Mouse (Mus musculus) embryo, embryonic 11 days (tissue): ENCODE results near the gene Ptma.
"Not testable (repeated sequence)": the region's sequence is repeated elsewhere in the genome, so short reads cannot be mapped to it uniquely, and the experiment has no call there.

Experiments used
- DNase-seq: peaks from one replicate; pipeline ENCODE4 v3.0.0-alpha.2; 2015

Ptma gene

DNA sequence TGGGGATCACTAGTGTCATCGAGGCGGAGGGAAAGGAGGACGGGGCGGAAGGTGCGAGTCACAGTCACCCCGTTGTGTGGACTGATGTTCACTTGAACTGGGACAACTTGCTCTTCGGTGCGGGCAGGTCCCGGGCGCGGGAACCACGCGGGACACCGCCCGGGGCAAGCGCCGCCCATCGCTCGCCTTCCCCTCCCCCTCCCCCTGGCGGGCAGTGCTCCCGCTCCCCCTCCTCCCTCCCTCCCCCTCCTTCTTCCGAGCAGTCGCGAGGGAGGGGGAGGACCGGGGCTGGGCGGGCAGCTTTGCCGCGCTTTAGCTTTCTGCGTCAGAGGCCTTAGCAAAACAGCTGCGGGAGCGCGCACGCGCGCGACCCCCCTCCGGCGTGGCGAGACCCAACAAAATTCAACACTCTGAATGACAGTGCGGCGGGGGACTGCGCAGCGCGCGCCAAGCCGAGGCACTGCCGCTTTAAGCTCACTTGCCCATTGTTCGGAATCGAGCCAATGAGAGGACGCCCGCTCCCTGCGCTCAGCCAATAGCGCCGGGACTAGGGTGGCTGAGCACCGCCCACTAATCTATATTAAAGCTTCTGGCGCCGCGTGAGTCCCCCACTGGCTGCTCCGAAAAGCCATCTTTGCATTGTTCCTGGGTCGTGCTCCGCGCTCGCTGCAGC lies at the start of gene Ptma:
TSS of gene Ptma (plus strand) at position 611 of the 673 bp plus-strand sequence.
- DNase-seq: peak; percentile 100

DNA sequence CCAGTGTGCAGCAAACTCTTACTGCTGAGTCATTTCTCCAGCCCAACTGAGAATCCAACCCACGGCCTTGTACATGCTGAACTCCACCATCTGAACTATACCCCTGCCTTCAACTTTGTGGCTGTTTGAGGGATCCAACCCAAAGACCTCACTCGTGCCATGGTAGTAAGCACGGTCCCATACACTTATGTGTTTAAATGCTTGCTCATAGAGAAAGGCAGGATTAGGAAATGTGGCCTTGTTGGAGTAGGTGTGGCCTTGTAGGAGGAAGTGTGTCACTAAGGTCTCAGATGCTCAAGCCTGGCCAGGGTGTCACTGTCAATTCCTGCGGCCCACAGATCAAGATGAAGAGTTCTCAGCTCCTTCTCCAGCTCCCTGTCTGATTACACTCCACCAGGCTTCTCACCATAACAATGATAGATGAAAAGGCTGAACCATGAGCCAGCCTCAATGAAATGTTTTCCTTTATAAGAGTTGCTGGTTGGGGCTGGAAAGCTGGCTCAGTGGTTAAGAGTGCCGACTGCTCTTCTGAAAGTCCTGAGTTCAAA lies 48.7 kb upstream of the Ptma start:
- DNase-seq: no peak

DNA sequence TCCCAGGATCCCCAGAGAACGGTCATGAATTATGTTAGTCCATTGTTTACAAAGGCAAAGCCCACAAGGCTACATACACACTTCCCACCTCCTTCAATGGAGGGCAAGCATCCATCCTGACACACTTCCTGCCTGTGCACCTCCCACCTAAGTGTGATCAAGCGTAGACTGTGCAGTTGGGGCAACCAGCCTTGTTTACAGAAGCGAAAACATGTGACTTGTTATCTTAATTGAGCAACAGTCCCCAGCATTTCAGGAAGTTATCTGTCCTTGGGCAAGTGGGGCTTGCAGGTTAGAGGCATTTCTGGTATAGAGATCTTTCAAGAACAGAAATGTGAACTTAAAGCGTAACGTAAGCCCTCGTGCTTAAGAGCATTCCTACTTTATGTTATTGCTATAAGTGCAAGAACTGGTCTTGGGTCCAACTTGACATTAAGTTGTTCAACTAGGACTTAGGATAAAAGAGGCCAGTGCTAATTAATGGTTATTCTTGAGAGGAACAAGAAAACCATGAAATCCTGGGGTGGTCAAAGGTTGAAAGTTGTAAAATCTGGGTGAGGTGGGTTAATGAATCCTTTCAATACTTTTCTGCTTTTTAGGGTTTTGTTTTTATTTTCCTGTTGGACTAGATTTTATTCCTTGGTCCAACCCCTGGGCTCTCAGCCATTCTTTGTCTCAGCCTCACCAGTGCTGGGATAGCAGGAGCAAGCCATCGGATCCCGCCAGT lies 47.3 kb upstream of the Ptma start:
- DNase-seq: no peak

DNA sequence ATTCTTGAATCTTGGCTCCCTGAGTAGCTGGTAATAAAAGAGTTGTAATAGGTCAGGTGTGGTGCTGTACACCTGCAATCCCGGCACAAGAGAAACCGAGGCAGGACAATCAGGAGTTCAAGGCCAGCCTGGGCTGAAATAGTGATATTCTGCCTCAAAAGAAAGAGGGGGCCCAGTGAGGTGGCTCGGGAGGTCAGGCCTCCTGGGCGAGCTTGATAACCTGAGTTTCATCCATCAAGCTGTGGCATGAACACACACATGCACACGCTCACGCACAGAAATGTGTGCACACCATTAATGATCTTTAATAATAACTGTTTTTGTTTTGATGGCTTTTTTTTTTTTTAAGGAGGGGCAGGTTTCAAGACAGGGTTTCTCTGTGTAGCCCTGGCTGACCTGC lies 46.2 kb upstream of the Ptma start:
- no peak for DNase-seq

DNA sequence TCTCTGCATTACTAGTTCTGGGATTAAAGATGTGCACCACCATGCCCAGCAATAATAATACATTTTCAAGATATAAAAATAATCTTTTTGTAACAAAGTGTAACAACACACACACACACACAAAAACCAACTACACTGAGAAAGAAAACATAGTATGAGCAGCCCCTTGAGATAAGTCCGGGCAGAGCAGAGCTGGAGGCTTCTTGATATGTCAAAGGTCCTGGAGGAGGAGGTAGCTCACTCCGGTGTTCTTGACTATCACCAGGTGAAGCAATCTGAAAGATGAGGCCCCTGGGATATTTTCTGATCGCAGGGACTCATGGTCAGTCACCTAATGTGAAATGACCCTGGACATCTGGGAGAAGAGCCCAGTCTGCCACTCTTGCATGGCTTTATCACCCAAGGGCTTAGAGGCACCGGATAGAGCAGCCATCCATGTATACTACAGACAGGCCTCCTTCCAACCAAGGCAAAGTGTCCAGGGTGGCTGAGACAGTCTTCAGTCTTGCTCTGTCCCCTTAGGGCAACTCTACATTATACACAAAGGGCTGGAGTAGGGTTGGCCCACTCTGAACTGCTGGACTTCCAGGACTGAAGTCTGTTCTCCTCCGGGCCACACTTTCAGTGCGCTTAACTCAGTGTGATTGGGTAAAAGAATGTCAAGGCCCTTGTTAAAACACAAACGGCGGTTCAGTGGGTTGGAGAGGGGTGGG lies 45.6 kb upstream of the Ptma start:
- no peak for DNase-seq

DNA sequence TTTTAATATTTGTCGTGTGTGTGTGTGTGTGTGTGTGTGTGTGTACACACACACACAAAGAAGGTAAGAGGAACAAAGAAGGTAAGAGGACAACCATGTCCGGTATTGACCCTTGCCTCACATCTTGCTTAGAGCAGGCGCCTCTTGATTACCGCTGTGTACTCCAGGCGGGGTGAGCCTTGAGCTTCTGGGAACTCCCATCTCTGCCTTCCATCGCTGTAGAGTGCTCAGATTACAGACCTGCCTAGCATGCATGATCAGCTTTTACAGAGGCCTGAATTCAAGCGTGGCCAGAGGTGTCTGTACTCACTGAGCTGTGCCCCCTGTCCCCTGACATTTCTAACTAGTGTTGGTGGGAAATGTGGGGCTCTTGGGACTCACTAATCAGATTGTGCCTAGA lies 45.1 kb upstream of the Ptma start:
- no peak for DNase-seq

DNA sequence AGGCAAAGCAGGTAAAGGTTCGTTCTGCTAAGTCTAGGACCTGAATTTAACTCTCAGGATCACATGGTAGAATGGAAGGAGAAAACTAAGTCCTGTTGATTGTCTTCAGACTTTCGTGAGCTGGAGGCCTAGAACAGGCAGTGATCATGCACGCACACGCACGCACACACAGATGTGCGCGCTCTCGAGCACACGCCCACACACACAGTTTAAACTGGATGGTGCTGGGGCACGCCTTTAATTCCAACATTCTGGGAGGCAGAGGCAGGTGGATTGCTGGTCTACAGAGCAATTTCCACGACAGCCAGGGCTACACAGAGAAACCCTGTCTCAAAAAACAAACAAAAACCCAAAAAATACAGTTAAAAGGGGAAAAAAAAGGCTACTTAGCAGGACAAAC lies 44.2 kb upstream of the Ptma start:
- DNase-seq: no peak

GRCm38 (mm10) chr1:86482761-86483160 lies 43.8 kb upstream of the Ptma start:
- no peak for DNase-seq

- no peak for DNase-seq
These were observed 41.2 kb upstream of the Ptma start for GRCm38 (mm10) chr1:86485346-86485745.

DNA sequence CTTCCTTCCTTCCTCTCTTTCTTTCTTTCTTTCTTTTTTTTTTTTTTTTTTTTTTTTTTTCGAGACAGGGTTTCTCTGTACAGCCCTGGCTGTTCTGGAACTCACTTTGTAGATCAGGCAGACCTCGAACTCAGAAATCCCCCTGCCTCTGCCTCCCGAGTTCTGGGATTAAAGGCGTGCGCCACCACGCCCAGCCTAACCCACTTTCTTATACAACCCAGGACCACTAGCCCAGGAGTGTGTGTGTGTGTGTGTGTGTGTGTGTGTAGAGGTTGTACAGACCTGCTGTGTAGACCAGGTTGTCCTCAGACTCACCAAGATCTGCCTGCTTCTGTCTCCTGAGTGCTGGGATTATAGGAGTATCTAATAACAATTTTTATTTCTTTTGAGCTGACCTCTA lies 40.7 kb upstream of the Ptma start:
- not testable (repeated sequence) for DNase-seq

DNA sequence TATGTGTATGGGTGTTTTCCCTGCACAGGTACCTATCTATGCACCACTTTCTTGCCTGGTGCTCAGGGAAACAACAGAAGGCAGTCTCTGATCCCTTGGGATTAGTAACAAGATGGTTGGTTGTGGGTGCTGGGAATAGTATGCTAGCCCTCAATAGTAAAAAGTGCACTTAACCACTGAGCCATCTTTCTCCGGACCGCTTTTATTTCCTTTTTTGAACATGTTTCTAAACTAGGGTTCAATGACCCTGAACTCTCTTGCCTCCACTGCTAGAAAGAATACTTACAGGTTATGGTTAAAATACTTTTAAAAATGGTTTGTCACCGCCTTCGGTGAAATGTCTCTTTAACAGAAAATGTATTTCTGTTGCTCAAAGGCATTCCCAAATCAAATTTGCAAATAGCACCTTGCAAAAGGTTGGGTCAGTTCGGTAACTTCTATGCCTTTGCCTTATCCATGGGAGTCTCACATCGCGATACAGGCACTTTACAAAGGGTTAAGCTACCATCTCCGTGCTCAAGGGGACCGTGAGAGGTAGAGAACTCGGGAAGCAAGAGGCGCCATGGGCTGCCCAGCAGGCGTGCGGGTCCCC lies 39.7 kb upstream of the Ptma start:
- DNase-seq: no peak

GRCm38 (mm10) chr1:86487295-86487907 lies 39.1 kb upstream of the Ptma start:
- peak; percentile 100 for DNase-seq

GRCm38 (mm10) chr1:86487908-86488314 lies 38.6 kb upstream of the Ptma start:
- no peak for DNase-seq

DNA sequence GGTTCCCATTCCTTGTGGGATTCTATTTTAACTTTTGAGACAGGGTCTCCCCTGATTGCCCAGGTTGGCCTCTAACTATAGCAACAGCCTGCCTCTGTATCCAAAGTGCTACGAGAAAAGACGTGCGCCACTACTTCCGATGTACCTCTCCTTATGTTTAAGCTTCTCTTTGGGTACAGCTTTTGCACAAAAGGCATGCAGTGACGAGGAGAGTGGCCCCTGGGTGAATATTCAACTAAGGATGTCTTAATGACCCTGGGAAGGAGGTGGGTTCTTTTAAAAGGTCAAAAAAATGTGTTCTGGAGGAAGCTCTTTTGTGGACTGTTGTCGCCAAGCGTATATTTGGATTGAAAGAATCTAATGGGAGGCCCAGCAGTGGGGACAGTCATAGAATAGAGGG lies 38.2 kb upstream of the Ptma start:
- no peak for DNase-seq

- DNase-seq: no peak
These were observed 37.8 kb upstream of the Ptma start for GRCm38 (mm10) chr1:86488774-86489173.

DNA sequence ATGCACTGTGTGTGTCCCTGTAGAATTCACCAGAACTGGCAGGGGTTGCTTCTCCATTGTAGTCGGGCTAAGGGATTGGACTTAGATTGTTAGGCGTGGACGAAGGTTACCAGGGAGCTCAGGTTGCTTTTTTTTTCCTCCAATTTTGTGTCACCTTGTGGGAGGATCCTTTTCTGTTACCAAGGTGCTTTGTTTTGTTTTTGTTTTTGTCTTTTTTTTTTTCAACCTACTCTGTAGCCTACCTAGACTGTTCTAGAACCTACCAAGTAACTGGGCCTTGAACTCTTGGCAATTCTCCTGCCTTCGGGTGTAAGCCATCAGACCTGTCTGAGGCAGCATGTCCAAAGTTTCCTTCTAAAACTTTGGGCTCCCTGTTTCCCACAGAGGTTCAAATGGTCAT lies 36.6 kb upstream of the Ptma start:
- no peak for DNase-seq

DNA sequence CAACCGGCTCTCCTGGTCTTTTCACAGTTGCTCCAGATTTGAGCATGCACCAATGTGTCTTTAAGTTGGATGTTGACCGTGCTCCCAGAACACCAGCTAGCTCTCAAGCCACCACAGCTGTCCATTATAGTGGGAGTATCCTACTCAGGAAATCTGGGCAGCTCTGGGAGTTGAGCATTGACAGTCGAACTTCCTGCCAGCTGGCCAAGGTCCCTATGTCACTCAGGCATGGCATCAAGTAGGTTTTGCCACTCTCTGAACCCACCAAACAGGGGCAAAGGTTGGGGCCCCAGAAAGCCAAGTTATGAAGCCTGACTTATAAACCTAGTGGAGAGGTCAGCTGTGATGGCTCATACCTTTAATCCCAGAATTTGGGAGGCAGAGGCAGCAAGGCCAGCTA lies 35.8 kb upstream of the Ptma start:
- no peak for DNase-seq

GRCm38 (mm10) chr1:86491533-86492094 lies 34.9 kb upstream of the Ptma start:
- DNase-seq: no peak

- DNase-seq: no peak
These were observed 34.1 kb upstream of the Ptma start for GRCm38 (mm10) chr1:86492095-86493070.

- DNase-seq: no peak
These were observed 32.7 kb upstream of the Ptma start for GRCm38 (mm10) chr1:86493783-86494182.

GRCm38 (mm10) chr1:86496340-86496739 lies 30.2 kb upstream of the Ptma start:
- DNase-seq: no peak
